Mouse (Mus musculus) mature B cell (primary cell): ENCODE measurements around the gene Kcna2.

ENCODE experiments used
- in situ Hi-C: fragments of 300-500 bp; cut with MboI; formaldehyde crosslinking; loops from 2 replicates; pipeline ENCODE4 v1.14.3; 2019

The Kcna2 gene

GRCm38 (mm10) chr3:107100811-107101455 lies at the start of gene Kcna2:
Kcna2 (plus strand) TSS chr3:107101146.
- in situ Hi-C loops = no loop called here

- in situ Hi-C loops = no loop called here
Observed at GRCm38 (mm10) chr3:107061468-107061867, 39.5 kb upstream of the Kcna2 start.

- in situ Hi-C loops = no loop called here
Observed at GRCm38 (mm10) chr3:107062771-107063170, 38.2 kb upstream of the Kcna2 start.

GRCm38 (mm10) chr3:107065510-107066095 lies 35.3 kb upstream of the Kcna2 start:
- in situ Hi-C loops = no loop called here

- in situ Hi-C loops = no loop called here
Observed at GRCm38 (mm10) chr3:107066165-107066850, 34.6 kb upstream of the Kcna2 start.

- in situ Hi-C loops = no loop called here
Observed at GRCm38 (mm10) chr3:107067245-107067644, 33.7 kb upstream of the Kcna2 start.

GRCm38 (mm10) chr3:107073863-107074262 lies 27.1 kb upstream of the Kcna2 start:
- in situ Hi-C loops = no loop called here

- in situ Hi-C loops = loop anchor here (5.0 kb wide), 1 partner anchor 138 kb away; no protein-coding TSS in a partner anchor
Observed at GRCm38 (mm10) chr3:107075705-107076104, 25.2 kb upstream of the Kcna2 start.

GRCm38 (mm10) chr3:107076658-107077057 lies 24.3 kb upstream of the Kcna2 start:
- in situ Hi-C loops = loop anchor here (5.0 kb wide), 1 partner anchor 139 kb away; no protein-coding TSS in a partner anchor

- in situ Hi-C loops = loop anchor here (5.0 kb wide), 1 partner anchor 140 kb away; no protein-coding TSS in a partner anchor
Observed at GRCm38 (mm10) chr3:107077101-107077500, 23.8 kb upstream of the Kcna2 start.

- in situ Hi-C loops = no loop called here
Observed at GRCm38 (mm10) chr3:107080803-107081202, 20.1 kb upstream of the Kcna2 start.

- in situ Hi-C loops = no loop called here
Observed at GRCm38 (mm10) chr3:107081227-107081626, 19.7 kb upstream of the Kcna2 start.

- in situ Hi-C loops = no loop called here
Observed at GRCm38 (mm10) chr3:107084586-107084985, 16.4 kb upstream of the Kcna2 start.

GRCm38 (mm10) chr3:107087410-107087809 lies 13.5 kb upstream of the Kcna2 start:
- in situ Hi-C loops = no loop called here

GRCm38 (mm10) chr3:107088820-107089219 lies 12.1 kb upstream of the Kcna2 start:
- in situ Hi-C loops = no loop called here

- in situ Hi-C loops = no loop called here
Observed at GRCm38 (mm10) chr3:107089475-107089874, 11.5 kb upstream of the Kcna2 start.

- in situ Hi-C loops = no loop called here
Observed at GRCm38 (mm10) chr3:107090001-107090400, 10.9 kb upstream of the Kcna2 start.

- in situ Hi-C loops = no loop called here
Observed at GRCm38 (mm10) chr3:107090403-107091150, 10.4 kb upstream of the Kcna2 start.

GRCm38 (mm10) chr3:107094028-107094427 lies 6.9 kb upstream of the Kcna2 start:
- in situ Hi-C loops = no loop called here

GRCm38 (mm10) chr3:107096269-107096731 lies 4.6 kb upstream of the Kcna2 start:
- in situ Hi-C loops = no loop called here

- in situ Hi-C loops = no loop called here
Observed at GRCm38 (mm10) chr3:107099866-107100265, 1.1 kb upstream of the Kcna2 start.

GRCm38 (mm10) chr3:107101456-107101786 lies 475 bp downstream of the Kcna2 start:
- in situ Hi-C loops = no loop called here
